Comparison of ENCODE assay signal across 8 mouse cellular contexts in genomic region chr2:174075072-174075570, GRCm38 (mm10). TPM values are rescaled to one million over a fixed set of nuclear protein-coding genes. Genes with fewer than 3 reads are reported as not detected.
DNase-seq lines count a peak whose midpoint lies in the region; ATAC-seq and TF ChIP-seq lines count a peak whose summit lies in the region.

No protein-coding gene starts in this region.

- no peaks in the 10 kb centered on the region for H3K36me3 ChIP-seq in heart, adult 2 months (ENCODE audit: control insufficient read depth, insufficient read depth, low read length)
- no peaks in the 10 kb centered on the region for H3K36me3 ChIP-seq in forebrain, postnatal 0 days (ENCODE audit: insufficient read depth)
- H3K36me3 ChIP-seq in kidney, embryonic 15.5 days = no peaks in the 10 kb centered on the region
- no peaks in the 10 kb centered on the region for H3K36me3 ChIP-seq in thymus, adult 2 months (ENCODE audit: control insufficient read depth, insufficient read depth, low read length)

- no peaks in the 10 kb centered on the region for H3K9me3 ChIP-seq in forebrain, postnatal 0 days (ENCODE audit: low read length)
- H3K9me3 ChIP-seq in kidney, embryonic 15.5 days (replicated peaks) = no peaks in the 10 kb centered on the region

- H3K27ac ChIP-seq in heart, adult 2 months = peak overlapping the region; percentile 93
- peak overlapping the region; percentile 25; the same call in 1 of the 2 replicates for H3K27ac ChIP-seq in bone marrow, adult 2 months (ENCODE audit: control insufficient read depth, insufficient read depth, low read depth, low read length, poor library complexity)
- H3K27ac ChIP-seq in forebrain, postnatal 0 days (ENCODE audit: low read depth, low read length) = peak overlapping the region; percentile 86
- H3K27ac ChIP-seq in kidney, embryonic 15.5 days = peak overlapping the region; percentile 97
- H3K27ac ChIP-seq in thymus, adult 2 months (ENCODE audit: control insufficient read depth, insufficient read depth, low read length) = no peak overlapping the region

- peak overlapping the region; percentile 89 for H3K4me2 ChIP-seq in forebrain, postnatal 0 days (ENCODE audit: low read depth)
- H3K4me2 ChIP-seq in kidney, embryonic 15.5 days = peak overlapping the region; percentile 83

- 10% methylated on average over 22 of the region's 22 CpGs for WGBS in heart, adult 2 months
- WGBS in bone marrow, adult 2 months = 20% methylated on average over 22 of the region's 22 CpGs
- 3% methylated on average over 22 of the region's 22 CpGs for WGBS in forebrain, postnatal 0 days
- 2% methylated on average over 22 of the region's 22 CpGs for WGBS in kidney, embryonic 15.5 days
- 31% methylated on average over 22 of the region's 22 CpGs for WGBS in thymus, adult 2 months

- no peak for TF ChIP-seq POLR2A in heart, adult 2 months (IDR thresholded peaks at IDR 0.05; ENCODE audit: insufficient read depth, low read depth, low read length)
- no peak for TF ChIP-seq POLR2A in bone marrow, adult 2 months (IDR thresholded peaks at IDR 0.05; ENCODE audit: borderline replicate concordance, control insufficient read depth, low read depth, low read length)
- TF ChIP-seq POLR2A in thymus, adult 2 months (IDR thresholded peaks at IDR 0.05; ENCODE audit: control insufficient read depth, extremely low read depth, insufficient read depth, low read length, poor library complexity) = no peak

- no peak for TF ChIP-seq EP300 in heart, adult 2 months (IDR thresholded peaks at IDR 0.05; ENCODE audit: insufficient read depth, low read depth, low read length)

- peak; percentile 15 to 43 for DNase-seq in heart, adult 2 months
- DNase-seq in heart, postnatal 14 days = no peak
- no peak for DNase-seq in forebrain, postnatal 0 days
- DNase-seq in lung, postnatal 14 days = peak; percentile 3
- DNase-seq in thymus, adult 2 months = peak; percentile 20

- no peaks in the 10 kb centered on the region for H3K79me2 ChIP-seq in heart, adult 2 months (replicated peaks; ENCODE audit: control insufficient read depth, insufficient read depth, low read length)

- TF ChIP-seq CTCF in heart, adult 2 months (IDR thresholded peaks at IDR 0.05) = no peak
- no peak for TF ChIP-seq CTCF in bone marrow, adult 2 months (IDR thresholded peaks at IDR 0.05; ENCODE audit: control insufficient read depth, insufficient read depth, low read length)
- no peak for TF ChIP-seq CTCF in forebrain, postnatal 0 days (IDR thresholded peaks at IDR 0.05; ENCODE audit: low read depth)
- TF ChIP-seq CTCF in thymus, adult 2 months (IDR thresholded peaks at IDR 0.05; ENCODE audit: borderline replicate concordance, control insufficient read depth, extremely low read depth, insufficient read depth, low read length, poor library complexity) = no peak

- no peak for ATAC-seq in forebrain, postnatal 0 days
- no peak for ATAC-seq in kidney, embryonic 15.5 days (replicated peaks; ENCODE audit: low FRiP score)
- no peak for ATAC-seq in inflammation-experienced regulatory T-cells, adult 6 months

- H3K4me1 ChIP-seq in heart, adult 2 months (ENCODE audit: control insufficient read depth, insufficient read depth, low read length) = peaks cover 1% of the 10 kb centered on the region; the same call in 1 of the 2 replicates
- no peaks in the 10 kb centered on the region for H3K4me1 ChIP-seq in bone marrow, adult 2 months (ENCODE audit: control insufficient read depth, insufficient read depth, low read length)
- peaks cover 8% of the 10 kb centered on the region; the same call in 1 of the 2 replicates for H3K4me1 ChIP-seq in forebrain, postnatal 0 days (ENCODE audit: insufficient read depth)
- peaks cover 35% of the 10 kb centered on the region for H3K4me1 ChIP-seq in kidney, embryonic 15.5 days
- H3K4me1 ChIP-seq in thymus, adult 2 months (replicated peaks; ENCODE audit: control insufficient read depth, insufficient read depth, low read length) = peaks cover 10% of the 10 kb centered on the region

- peak overlapping the region; percentile 47 for H3K9ac ChIP-seq in heart, adult 2 months (ENCODE audit: low read depth, low read length)
- peak overlapping the region; percentile 46 for H3K9ac ChIP-seq in forebrain, postnatal 0 days
- peak overlapping the region; percentile 43 for H3K9ac ChIP-seq in kidney, embryonic 15.5 days

- intact Hi-C loops in heart, adult 2 months (cut with DNase I) = loop anchor here (5.0 to 10.0 kb wide), 2 partner anchors 222 to 400 kb away; partner anchors contain the start of gene Prelid3b
- intact Hi-C loops in heart, postnatal 14 days (cut with DNase I) = loop anchor here (5.0 to 10.0 kb wide), 4 partner anchors 37 to 490 kb away; partner anchors contain the start of genes Npepl1 and Rab22a

- H3K27me3 ChIP-seq in heart, adult 2 months (ENCODE audit: control insufficient read depth, insufficient read depth, low read length) = no peaks in the 10 kb centered on the region
- H3K27me3 ChIP-seq in forebrain, postnatal 0 days (ENCODE audit: insufficient read depth, low read length) = no peaks in the 10 kb centered on the region
- H3K27me3 ChIP-seq in kidney, embryonic 15.5 days = peaks cover 6% of the 10 kb centered on the region; the same call in 1 of the 2 replicates
- no peaks in the 10 kb centered on the region for H3K27me3 ChIP-seq in thymus, adult 2 months (ENCODE audit: control insufficient read depth, insufficient read depth, low read length)

- peak overlapping the region; percentile 98 for H3K4me3 ChIP-seq in heart, adult 2 months
- H3K4me3 ChIP-seq in bone marrow, adult 2 months (replicated peaks; ENCODE audit: control insufficient read depth, low read depth, low read length) = no peak overlapping the region
- H3K4me3 ChIP-seq in forebrain, postnatal 0 days (ENCODE audit: low read depth, low read length) = peak overlapping the region; percentile 34
- H3K4me3 ChIP-seq in kidney, embryonic 15.5 days (replicated peaks) = peak overlapping the region; percentile 65
- peak overlapping the region; percentile 38 for H3K4me3 ChIP-seq in thymus, adult 2 months (ENCODE audit: control insufficient read depth, insufficient read depth, low read length)

RNA-seq across cellular contexts. Expression of gene Stx16, which starts 1.0 kb away (rescaled TPM):
- 10 to 100 TPM; 17.1 to 19.8 TPM for total RNA-seq in heart, adult 2 months (2021)
- 20.3 and 23.3 TPM in 2 replicates for polyA plus RNA-seq in heart, adult 2 months (2012; rRNA removed)
- 10 to 100 TPM; 25.9 to 30.0 TPM for total RNA-seq in heart, postnatal 14 days (2021)
- 20.2 and 45.9 TPM in 2 replicates for polyA plus RNA-seq in bone marrow, adult 2 months (2011; ENCODE audit: insufficient read depth, insufficient read length, low replicate concordance, missing spikeins)
- total RNA-seq in forebrain, postnatal 0 days (2014; rRNA removed) = 34.5 and 37.4 TPM in 2 replicates
- 6.1 and 11.0 TPM in 2 replicates for polyA plus RNA-seq in forebrain, postnatal 0 days (2015; fragmentation: Nextera tagmentation; extraction: Ambion mirVana)
- 11.2 and 12.8 TPM in 2 replicates for polyA plus RNA-seq in kidney, embryonic 15.5 days (2015; fragmentation: Nextera tagmentation; extraction: Ambion mirVana)
- polyA plus RNA-seq in thymus, adult 2 months (2012; rRNA removed) = 70.4 and 77.5 TPM in 2 replicates
- 10 to 100 TPM; 11.3 to 22.3 (median 19.4) TPM for polyA plus RNA-seq in inflammation-experienced regulatory T-cells, adult 6 months (2017; shearing (Covaris generic))

RNA-seq across cellular contexts. Expression of gene Npepl1, which starts 35.0 kb away (rescaled TPM):
- total RNA-seq in heart, adult 2 months (2021) = 10 to 100 TPM; 63.1 to 73.9 TPM
- 79.6 and 104 TPM in 2 replicates for polyA plus RNA-seq in heart, adult 2 months (2012; rRNA removed)
- total RNA-seq in heart, postnatal 14 days (2021) = 10 to 100 TPM; 54.6 to 57.4 TPM
- 25.1 and 33.1 TPM in 2 replicates for polyA plus RNA-seq in bone marrow, adult 2 months (2011; ENCODE audit: insufficient read depth, insufficient read length, low replicate concordance, missing spikeins)
- 9.5 and 15.1 TPM in 2 replicates for total RNA-seq in forebrain, postnatal 0 days (2014; rRNA removed)
- 17.0 TPM in 2 replicates for polyA plus RNA-seq in forebrain, postnatal 0 days (2015; fragmentation: Nextera tagmentation; extraction: Ambion mirVana)
- 43.1 and 48.2 TPM in 2 replicates for polyA plus RNA-seq in kidney, embryonic 15.5 days (2015; fragmentation: Nextera tagmentation; extraction: Ambion mirVana)
- 136 and 146 TPM in 2 replicates for polyA plus RNA-seq in thymus, adult 2 months (2012; rRNA removed)
- polyA plus RNA-seq in inflammation-experienced regulatory T-cells, adult 6 months (2017; shearing (Covaris generic)) = 10 to 100 TPM; 18.6 to 29.0 (median 24.8) TPM

Comparison
In these comparisons a context has a peak if more than half of its experiments do, and no peak if none do; other contexts are left out.
1. DNase-seq: peak in heart, adult 2 months (2 of 2), lung, postnatal 14 days (single experiment) and thymus, adult 2 months (single experiment); none in heart, postnatal 14 days (0 of 2) and forebrain, postnatal 0 days (single experiment).
2. Peak in every context shown above with its lines, with median percentiles within 50 percentile points of each other: H3K9ac ChIP-seq.